Mouse (Mus musculus): ENCODE data around the gene Sdf2l1.

GRCm38 (mm10) chr16:17146772-17147235 is 14.6 kb upstream of the Sdf2l1 start, which contains the start of gene Ccdc116:
- TF ChIP-seq E2F4 (IDR thresholded peaks at IDR 0.05; ENCODE audit: insufficient read depth) = no peak
- peak; percentile 53 for TF ChIP-seq POLR2A (IDR thresholded peaks at IDR 0.05; ENCODE audit: insufficient read length, low read depth)
- no peak for TF ChIP-seq TCF12 (IDR thresholded peaks at IDR 0.05; ENCODE audit: insufficient read depth, poor library complexity, severe bottlenecking)
- no peak for TF ChIP-seq MAX (IDR thresholded peaks at IDR 0.05; ENCODE audit: low read depth)
- no peak for TF ChIP-seq USF1 (IDR thresholded peaks at IDR 0.05; ENCODE audit: low read depth)
